Mouse (Mus musculus) heart, embryonic 16.5 days (tissue): ENCODE data around the gene Tmem211. TPM values are rescaled to one million over a fixed set of nuclear protein-coding genes. Genes with fewer than 3 reads are reported as not detected.

Experiments used
- ATAC-seq: fragments of 200-750 bp; cut with Nextera tagmentation; replicated peaks from 2 replicates; pipeline ENCODE4 v1.8.0; 2017; ENCODE audit warnings: moderate number of reproducible peaks; ENCODE audit not compliant: insufficient read depth, low FRiP score; ENCODE audit errors: extremely low read depth
- H3K27ac ChIP-seq: fragments of 300-500 bp; sonication (generic); 2 replicates; pipeline ENCODE4 v1.5.1; 2014; ENCODE audit warnings: mild to moderate bottlenecking, low read length, control low read depth, moderate library complexity
- H3K27me3 ChIP-seq: fragments of 300-500 bp; sonication (generic); 2 replicates; pipeline ENCODE4 v1.6.1; 2014; ENCODE audit warnings: low read length, mixed read lengths; ENCODE audit not compliant: control insufficient read depth, insufficient read depth
- H3K36me3 ChIP-seq: fragments of 300-500 bp; sonication (generic); 2 replicates; pipeline ENCODE4 v1.6.1; 2014; ENCODE audit not compliant: control insufficient read depth, insufficient read depth
- H3K4me1 ChIP-seq: fragments of 300-500 bp; sonication (generic); 2 replicates; pipeline ENCODE4 v1.6.1; 2014; ENCODE audit warnings: low read length, mixed read lengths; ENCODE audit not compliant: control insufficient read depth, insufficient read depth
- H3K4me2 ChIP-seq: fragments of 300-500 bp; sonication (generic); 2 replicates; pipeline ENCODE4 v1.6.1; 2014; ENCODE audit warnings: low read depth, mild to moderate bottlenecking, control low read depth, low read length
- H3K4me3 ChIP-seq: fragments of 300-500 bp; sonication (generic); 2 replicates; pipeline ENCODE4 v1.5.1; 2014; ENCODE audit warnings: mild to moderate bottlenecking, control low read depth, low read length
- H3K9ac ChIP-seq: fragments of 300-500 bp; sonication (generic); 2 replicates; pipeline ENCODE4 v1.6.1; 2014; ENCODE audit warnings: low read length, control low read depth
- H3K9me3 ChIP-seq: fragments of 300-500 bp; sonication (generic); replicated peaks from 2 replicates; pipeline ENCODE4 v1.6.1; 2016; ENCODE audit warnings: low read length; ENCODE audit not compliant: control insufficient read depth
- WGBS: fragments of 180-500 bp; shearing (Covaris S2); extraction: QIAGEN DNeasy Blood & Tissue Kit; methylation state at CpG from one replicate; pipeline ENCODE4 v1.1.7; 2014; 5-methylcytosine and 5-hydroxymethylcytosine counted together
- polyA plus RNA-seq: library from polyadenylated mRNA; unstranded; fragments of >200 nt; fragmentation: Nextera tagmentation; extraction: Ambion mirVana; gene quantifications from 2 replicates; pipeline ENCODE4 v1.2.1, GENCODE M21; 2015

Tmem211 gene
- polyA plus RNA-seq, 1 experiment from 2014 or later: not detected

DNA sequence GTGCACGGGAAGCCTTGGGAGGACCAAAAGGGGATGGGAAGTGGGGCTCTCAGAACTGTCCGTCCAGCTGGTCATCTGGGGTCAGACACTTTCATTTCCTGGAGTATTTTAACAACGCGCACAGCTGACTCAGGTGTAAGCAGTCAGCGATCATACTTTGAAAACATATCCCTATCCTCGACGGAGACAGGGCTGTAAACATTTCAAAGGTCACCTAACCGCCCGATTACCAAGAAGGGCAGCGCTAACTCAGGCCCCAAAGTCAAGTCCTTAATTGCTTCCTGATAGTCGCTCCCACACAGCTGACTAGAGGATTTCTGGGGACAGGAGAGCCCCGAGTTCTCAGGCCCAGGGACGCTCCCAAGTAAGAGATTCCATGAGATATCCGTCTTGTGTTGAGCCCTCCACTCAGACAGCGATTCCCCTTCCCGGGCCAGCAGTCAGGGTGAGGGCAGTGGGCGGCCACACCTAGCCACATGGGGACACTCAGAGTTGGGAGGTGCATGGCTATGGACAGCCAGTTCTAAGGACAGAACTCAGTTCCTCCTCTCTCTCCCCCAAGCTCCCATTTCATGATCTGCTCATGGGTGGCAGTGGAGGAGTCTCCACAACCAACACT, 8.0 kb upstream of the Tmem211 start:
- H3K4me3 ChIP-seq: no peak overlapping the region
- no peak overlapping the region for H3K27ac ChIP-seq
- no peaks in the 10 kb centered on the region; the same call in 1 of the 2 replicates for H3K4me1 ChIP-seq
- WGBS: 65% methylated on average over 17 of the region's 17 CpGs
- H3K27me3 ChIP-seq: peaks cover 4% of the 10 kb centered on the region; the same call in 1 of the 2 replicates
- H3K9ac ChIP-seq: no peak overlapping the region
- 0 out of 2 replicates have a peak overlapping the region, but pooled peaks have one; percentile 3 for H3K4me2 ChIP-seq
- no peak for ATAC-seq
- peaks cover 4% of the 10 kb centered on the region; the same call in 1 of the 2 replicates for H3K9me3 ChIP-seq
- no peaks in the 10 kb centered on the region for H3K36me3 ChIP-seq

DNA sequence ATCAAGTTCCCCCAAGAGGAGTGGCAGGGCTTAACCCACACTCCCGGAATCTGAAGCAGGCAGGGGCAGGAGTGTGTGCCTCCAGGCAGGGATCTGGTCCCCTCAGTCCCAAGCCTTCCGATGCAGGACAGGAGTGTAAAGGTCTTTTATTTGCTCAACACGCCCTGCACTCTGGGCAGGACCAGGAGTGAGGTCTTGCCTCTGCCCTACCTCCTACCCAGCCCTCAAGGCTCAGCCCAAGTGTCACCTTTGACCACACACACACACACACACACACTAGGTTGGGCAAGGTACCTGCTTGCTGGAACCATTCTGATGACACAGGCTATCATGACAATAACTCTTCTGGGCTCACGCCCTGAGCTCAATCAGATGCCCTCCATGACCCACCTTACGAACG, 7.3 kb upstream of the Tmem211 start:
- Histone ChIP-seq H3K27ac (no peak overlapping the region), H3K9me3 (peaks cover 4% of the 10 kb centered on the region; the same call in 1 of the 2 replicates), H3K4me2 (0 out of 2 replicates have a peak overlapping the region, but pooled peaks have one; percentile 4), H3K9ac (no peak overlapping the region), H3K27me3 (peaks cover 4% of the 10 kb centered on the region; the same call in 1 of the 2 replicates), H3K4me1 (no peaks in the 10 kb centered on the region; the same call in 1 of the 2 replicates), H3K36me3 (no peaks in the 10 kb centered on the region), H3K4me3 (no peak overlapping the region)
- WGBS: 81% methylated on average over 6 of the region's 6 CpGs
- no peak for ATAC-seq

DNA sequence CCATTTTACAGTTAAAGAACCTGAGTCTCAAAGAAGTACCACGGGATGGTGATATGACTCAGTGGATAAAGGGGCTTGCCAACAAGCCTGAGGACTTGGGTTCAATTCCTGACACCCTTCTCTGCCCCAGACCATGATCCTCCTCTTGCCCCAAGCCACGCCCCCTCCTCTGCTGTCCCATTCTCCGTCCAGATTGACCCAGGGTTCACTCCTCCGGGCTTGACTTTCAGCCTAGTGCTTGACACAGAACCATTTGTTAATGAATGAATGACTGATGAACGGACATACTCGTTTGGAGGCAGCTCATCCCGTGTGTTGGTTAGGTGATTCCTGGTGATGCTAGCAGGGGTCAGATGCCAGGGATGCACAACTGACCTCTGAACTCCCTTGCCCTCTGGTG, 6.8 kb upstream of the Tmem211 start:
- H3K36me3 ChIP-seq: no peaks in the 10 kb centered on the region
- peaks cover 4% of the 10 kb centered on the region; the same call in 1 of the 2 replicates for H3K27me3 ChIP-seq
- H3K9me3 ChIP-seq: peaks cover 4% of the 10 kb centered on the region; the same call in 1 of the 2 replicates
- no peak for ATAC-seq
- no peak overlapping the region for H3K9ac ChIP-seq
- H3K4me1 ChIP-seq: no peaks in the 10 kb centered on the region; the same call in 1 of the 2 replicates
- no peak overlapping the region for H3K27ac ChIP-seq
- WGBS: 57% methylated on average over 7 of the region's 7 CpGs
- H3K4me3 ChIP-seq: no peak overlapping the region; the same call in 1 of the 2 replicates
- H3K4me2 ChIP-seq: peak overlapping the region; percentile 99; the same call in 1 of the 2 replicates

DNA sequence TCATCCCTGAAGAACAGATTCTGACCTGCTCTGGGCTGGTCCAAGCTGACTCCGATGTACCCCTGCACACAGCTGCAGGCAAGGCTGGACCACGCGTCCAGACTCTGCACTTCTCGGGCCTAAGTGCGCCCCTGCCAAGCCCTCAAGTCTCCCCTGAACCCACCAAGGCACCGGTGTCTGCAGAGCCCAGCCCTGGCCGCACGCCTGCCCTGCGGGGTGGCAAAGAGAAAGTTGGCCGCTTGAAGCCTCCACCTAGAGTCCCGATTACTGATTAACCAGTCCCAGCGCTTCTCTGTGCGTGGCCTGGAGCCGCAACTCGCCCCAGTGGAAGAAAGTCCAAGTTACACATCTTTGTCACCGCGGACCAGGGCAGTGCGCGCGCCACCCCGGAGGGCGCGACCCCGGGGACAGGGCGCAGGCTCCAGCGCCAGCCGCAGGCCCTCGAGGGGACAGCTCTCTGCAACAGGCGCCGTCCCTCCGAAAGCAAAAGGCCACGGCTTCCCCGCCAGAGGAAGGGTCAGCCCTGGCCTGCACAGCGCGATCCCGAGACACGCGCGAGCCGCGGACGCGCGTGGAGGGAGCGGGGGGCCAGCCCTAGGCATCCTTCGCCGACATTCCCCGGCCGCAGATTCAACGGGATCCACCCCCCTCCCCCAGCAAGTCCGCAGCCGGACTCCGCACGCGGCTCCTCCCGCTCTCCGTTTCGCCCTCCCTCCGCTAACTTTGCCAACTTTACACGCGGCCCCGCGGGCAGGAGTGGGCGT, 6.1 kb upstream of the Tmem211 start:
- Histone ChIP-seq H3K36me3 (no peaks in the 10 kb centered on the region), H3K9me3 (peaks cover 4% of the 10 kb centered on the region; the same call in 1 of the 2 replicates), H3K9ac (peak overlapping the region; percentile 76), H3K4me3 (peak overlapping the region; percentile 76), H3K4me2 (peak overlapping the region; percentile 99), H3K27ac (peak overlapping the region; percentile 30; the same call in 1 of the 2 replicates), H3K4me1 (peaks cover 2% of the 10 kb centered on the region; the same call in 1 of the 2 replicates), H3K27me3 (peaks cover 4% of the 10 kb centered on the region; the same call in 1 of the 2 replicates)
- 3% methylated on average over 59 of the region's 64 CpGs for whole genome bisulfite sequencing
- ATAC-seq: peak; percentile 43

DNA sequence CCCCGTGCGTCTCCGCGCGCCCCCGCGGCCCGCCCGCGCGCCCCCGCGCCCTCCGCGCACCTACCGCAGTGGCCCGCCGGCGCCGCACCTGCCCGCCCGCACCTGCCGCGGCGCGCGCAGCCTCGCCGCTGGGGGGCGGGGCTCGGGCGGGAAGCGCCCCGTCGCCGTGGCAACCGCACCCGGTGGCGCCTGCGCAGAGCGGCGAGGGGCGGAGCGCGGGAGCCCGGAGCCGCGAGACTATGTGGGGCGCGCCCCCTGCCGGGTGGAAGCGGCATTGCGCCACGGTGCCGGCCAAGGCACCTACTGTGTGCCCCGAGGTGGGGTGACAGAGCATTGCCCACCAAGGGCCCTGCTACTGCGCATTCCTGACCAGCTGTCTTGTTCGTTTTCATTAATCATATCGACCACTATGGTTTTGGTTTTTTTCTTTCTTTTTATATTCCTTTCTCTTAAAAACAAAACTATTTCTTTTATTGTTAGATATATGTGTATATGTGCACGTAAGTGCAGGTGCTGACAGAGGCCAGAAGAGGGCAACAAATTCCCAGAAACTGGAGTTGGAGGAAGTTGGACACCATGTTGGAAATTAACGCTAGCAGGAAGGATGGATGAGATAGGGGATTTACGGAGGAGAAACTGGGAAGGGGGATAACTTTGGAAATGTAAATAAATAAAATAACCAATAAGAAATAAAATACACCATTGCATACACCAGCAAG, 5.4 kb upstream of the Tmem211 start, which contains the start of gene 2900026A02Rik:
2900026A02Rik (minus strand) TSS at position 90 of the 719 bp plus-strand sequence.
- peak within 1 kb of the TSS; percentile 30; the same call in 1 of the 2 replicates for H3K27ac ChIP-seq
- H3K4me3 ChIP-seq: peak within 1 kb of the TSS; percentile 76
- no peaks in the 10 kb centered on the region for H3K36me3 ChIP-seq
- ATAC-seq: peak; percentile 72
- 10% methylated on average over 42 of the region's 62 CpGs for WGBS
- H3K9ac ChIP-seq: peak within 1 kb of the TSS; percentile 76
- peak within 1 kb of the TSS; percentile 99 for H3K4me2 ChIP-seq
- H3K9me3 ChIP-seq: peaks cover 4% of the 10 kb centered on the region; the same call in 1 of the 2 replicates
- H3K27me3 ChIP-seq: peaks cover 9% of the 10 kb centered on the region; the same call in 1 of the 2 replicates
- H3K4me1 ChIP-seq: peaks cover 8% of the 10 kb centered on the region

DNA sequence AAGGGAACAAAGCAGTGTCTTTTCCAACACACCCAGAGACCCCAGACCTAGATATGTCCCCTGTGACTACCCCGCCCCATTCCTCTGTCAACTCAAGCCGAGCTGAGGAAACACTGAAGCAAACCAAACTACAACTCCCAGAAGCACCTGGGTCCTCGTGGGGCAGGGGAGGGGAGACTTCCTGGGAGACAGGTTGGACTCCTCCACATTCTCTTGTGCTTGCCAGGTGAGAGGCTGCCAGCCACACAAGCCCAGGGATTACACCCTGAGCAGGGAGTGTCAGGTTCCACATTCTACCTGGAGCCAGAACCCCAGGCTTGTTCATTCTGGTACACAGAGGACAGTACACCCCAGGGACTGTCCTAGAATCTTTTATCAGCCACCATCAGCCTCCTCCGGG, 2.8 kb upstream of the Tmem211 start:
- 51% methylated on average over 4 of the region's 4 CpGs for WGBS
- H3K27ac ChIP-seq: peak overlapping the region; percentile 10; the same call in 1 of the 2 replicates
- no peak for ATAC-seq

DNA sequence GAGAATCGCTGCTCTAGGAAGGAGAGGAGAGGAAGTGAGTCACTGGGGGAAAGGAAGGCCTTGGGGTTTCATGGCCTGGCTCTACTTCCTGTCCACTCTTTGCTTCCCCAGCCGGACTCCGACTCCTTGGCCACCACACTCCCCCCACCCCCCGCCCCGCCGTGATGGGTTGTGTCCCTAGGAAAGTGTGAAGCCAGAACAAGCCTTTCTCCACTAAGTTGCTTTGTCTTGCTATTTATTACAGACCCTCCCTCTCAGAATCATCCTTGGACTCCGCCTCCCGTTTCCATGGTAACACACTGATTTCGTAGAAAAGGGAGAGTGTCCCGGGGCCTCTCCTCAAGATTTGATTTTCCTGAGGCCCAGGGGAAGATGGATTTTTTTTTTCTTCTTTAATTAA, 1.4 kb upstream of the Tmem211 start:
- ATAC-seq: peak; percentile 5; the same call in 1 of the 2 replicates
- peaks cover 4% of the 10 kb centered on the region; the same call in 1 of the 2 replicates for H3K9me3 ChIP-seq
- no peak overlapping the region for H3K4me3 ChIP-seq
- no peak overlapping the region for H3K9ac ChIP-seq
- H3K27me3 ChIP-seq: peaks cover 5% of the 10 kb centered on the region
- no peaks in the 10 kb centered on the region for H3K36me3 ChIP-seq
- 35% methylated on average over 10 of the region's 10 CpGs for WGBS
- H3K4me1 ChIP-seq: peaks cover 8% of the 10 kb centered on the region
- H3K4me2 ChIP-seq: no peak overlapping the region
- 0 out of 2 replicates have a peak overlapping the region, but pooled peaks have one; percentile 73 for H3K27ac ChIP-seq

More for the DNA sequence above, 2.8 kb upstream of the Tmem211 start:
- H3K4me1 ChIP-seq: peaks cover 8% of the 10 kb centered on the region
- H3K4me2 ChIP-seq: no peak overlapping the region
- no peak overlapping the region for H3K4me3 ChIP-seq
- no peak overlapping the region for H3K9ac ChIP-seq
- peaks cover 4% of the 10 kb centered on the region; the same call in 1 of the 2 replicates for H3K9me3 ChIP-seq
- H3K36me3 ChIP-seq: no peaks in the 10 kb centered on the region
- H3K27me3 ChIP-seq: peaks cover 9% of the 10 kb centered on the region

DNA sequence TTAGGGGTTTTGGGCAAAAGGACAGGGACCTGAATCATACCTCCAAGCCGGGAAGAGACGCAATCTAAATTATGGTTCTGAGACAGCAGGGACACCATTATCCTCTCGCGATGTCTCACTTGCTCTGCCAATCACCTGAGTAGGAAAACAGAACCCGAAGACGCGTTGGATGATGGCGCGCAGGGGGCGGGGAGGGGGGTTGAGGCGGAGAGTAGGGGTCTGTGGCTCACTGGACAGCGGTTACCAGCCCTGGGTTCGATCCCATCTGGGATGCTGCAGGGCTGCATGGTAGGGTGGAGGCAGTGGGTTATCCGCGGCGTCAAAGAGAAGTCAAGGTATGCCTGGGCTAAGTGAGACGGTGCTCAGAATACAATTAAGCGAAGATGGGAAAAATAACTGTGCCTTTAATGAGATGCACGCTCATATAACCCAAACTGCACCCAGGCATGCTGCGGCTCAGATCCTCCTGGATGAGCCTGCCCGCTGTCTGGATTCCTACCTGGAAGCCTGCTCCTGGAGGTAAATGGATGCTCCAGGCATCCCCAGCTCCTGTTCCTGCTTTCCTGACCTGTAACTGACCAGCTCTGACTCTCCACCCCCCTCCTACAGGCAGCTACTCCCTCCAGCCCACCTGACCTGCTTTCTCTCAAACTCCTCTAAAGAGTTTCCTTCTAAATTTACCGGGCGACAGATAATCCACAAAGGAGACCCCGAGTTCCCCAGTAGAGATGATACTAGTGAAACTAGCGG, 848 bp upstream of the Tmem211 start:
- 19% methylated on average over 25 of the region's 25 CpGs for WGBS
- peaks cover 8% of the 10 kb centered on the region for H3K4me1 ChIP-seq
- H3K27me3 ChIP-seq: peaks cover 5% of the 10 kb centered on the region
- H3K9ac ChIP-seq: peak overlapping the region; percentile 37
- H3K27ac ChIP-seq: peak overlapping the region; percentile 73
- H3K36me3 ChIP-seq: no peaks in the 10 kb centered on the region
- peak overlapping the region; percentile 55 for H3K4me2 ChIP-seq
- ATAC-seq: no peak
- H3K9me3 ChIP-seq: peaks cover 4% of the 10 kb centered on the region; the same call in 1 of the 2 replicates
- H3K4me3 ChIP-seq: peak overlapping the region; percentile 15; the same call in 1 of the 2 replicates
